Mouse (Mus musculus) spleen, postnatal 4 days (tissue): ENCODE measurements at regions not wholly inside any gene's neighbourhood (a gene's known extent, or its start where the extent isn't known, plus 50 kb on each side); places are given as distances from the start of the nearest gene placed in this dataset.

ENCODE experiments used
- DNase-seq, 2 experiments: peaks; one replicate each; pipeline ENCODE4 v3.0.0; 2022; ENCODE audit warnings: low spot score in 2 of 2

DNA sequence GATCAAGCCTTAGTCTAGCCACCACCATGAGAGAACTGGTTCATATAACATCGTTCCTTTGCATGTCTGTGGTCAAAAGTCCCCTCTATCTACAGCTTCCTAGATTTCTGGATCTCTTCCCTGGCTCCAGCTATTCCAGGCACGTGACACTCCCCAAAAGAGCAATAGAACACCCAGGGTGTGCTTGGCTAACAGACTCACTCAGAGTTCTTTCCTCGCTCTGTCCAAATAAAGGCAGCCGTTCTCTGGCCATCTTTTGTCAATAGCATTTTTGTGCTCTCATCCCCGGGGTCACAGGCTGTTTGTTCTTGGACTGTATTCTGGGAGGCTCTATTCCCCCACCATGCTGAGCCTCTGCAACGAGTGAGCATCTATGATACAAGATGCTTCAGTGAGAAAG is 87.3 kb upstream of the Nckap5 start:
- no peak for DNase-seq

DNA sequence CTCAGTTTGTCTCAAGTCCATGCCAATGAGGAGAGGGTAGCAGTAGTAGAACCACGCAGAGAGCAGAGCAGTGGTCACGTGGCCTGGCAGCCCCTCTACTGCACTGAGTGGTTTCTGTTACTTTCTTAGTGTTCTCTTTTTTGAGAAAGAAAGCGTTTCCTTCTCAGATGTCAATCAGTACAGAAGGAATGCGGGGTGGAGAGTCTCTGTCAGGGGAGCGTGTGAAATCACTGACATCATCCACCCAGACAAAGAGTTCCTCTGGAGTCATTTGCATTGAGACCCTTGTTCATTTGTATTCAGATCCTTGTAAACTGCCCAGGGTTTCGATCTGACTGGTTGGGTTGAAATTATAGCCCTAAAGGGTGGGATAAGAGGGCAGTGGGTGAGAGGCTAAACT is 85.8 kb upstream of the Nckap5 start:
- DNase-seq: no peak

DNA sequence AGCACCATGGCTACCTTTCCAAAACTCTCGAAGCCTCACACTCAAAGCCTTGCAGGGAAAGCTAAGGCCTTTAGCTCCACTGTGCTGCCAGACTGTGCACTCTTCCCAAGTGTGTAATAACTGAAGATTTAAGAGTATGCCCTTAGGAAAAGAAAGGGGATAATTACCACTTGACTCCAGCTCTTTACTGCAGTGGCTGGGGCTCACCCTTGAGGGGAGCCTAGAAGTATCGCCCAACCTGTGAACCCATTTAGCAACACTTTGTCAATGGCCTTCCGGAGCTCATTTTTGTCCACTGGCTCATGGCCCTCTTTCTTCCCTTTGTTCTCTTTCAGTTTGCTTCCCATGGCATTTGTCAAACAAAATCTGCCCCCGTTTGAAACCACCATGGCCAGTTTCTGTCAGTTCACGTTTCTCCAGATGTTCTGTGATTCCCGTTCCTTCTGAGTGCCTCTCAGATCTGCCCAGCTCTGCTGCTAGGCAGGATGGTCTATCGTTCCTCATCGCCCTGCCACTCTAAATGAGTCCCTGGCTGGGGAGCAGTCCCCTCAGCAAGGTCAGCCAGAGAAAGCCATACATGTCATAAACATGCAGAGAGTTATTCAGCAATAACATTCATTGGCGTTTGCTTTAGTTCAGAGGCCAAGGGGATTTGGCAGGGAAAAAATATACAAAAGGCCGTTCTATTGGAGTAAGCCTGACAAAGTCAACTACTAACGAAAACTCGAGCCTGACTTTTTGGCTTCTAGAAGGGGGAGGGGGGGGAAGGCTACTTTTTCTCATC is 80.9 kb upstream of the Nckap5 start:
- DNase-seq: no peak

DNA sequence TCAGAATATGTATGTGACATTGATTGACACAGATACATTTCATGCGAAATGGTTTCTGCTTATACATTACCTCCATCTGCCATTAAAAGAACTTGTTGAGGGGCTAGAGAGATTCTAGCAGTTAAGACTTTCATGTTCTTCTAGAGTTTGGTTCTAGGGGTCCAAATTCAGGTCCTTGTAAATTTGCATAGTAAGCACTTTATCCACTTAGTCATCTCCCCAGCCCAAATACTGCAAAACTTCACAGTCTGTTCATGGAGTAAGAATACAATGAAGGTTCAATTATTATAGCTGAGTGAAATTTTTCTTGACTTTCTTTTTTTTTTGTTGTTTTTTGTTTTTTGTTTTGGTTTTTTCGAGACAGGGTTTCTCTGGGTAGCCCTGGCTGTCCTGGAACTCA is 76.8 kb upstream of the Nckap5 start:
- no peak for DNase-seq

DNA sequence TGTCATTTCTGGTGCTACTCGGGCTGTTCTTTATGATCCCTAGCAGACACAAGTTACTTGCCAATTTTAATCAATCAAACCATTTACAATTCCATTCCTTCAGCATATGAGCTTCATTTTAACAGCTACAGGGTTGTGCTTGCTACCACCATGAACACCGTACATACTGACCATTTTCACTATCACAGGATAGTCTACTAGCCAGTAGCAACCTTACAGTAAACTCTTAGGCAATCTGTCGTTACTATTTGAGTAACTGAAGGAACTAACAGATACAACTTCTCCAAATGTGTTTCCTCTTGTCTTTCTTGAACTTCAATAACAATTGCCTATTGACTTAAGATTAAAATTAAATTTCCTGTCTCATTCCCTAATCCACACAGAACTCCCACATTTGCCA is 67.9 kb upstream of the Nckap5 start:
- DNase-seq: no peak

DNA sequence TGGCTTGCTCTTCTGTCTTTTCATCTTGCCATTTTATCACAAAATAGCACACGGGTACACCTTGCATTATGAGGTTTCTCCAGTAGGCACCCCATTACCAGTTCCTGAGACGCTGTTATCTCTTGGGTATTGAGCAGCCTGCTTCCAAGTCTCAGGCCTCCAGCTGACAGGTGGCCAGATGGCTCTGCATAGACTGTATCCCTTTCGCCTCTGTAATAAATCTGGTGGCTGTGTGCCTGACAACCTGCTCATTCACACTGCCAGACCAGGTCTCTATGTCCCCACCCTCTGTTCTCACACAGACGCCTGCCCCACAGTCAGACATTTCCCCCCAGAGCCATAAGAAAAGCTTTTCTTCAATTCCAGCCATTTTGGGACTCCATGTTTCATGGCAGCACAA is 66.3 kb upstream of the Nckap5 start:
- no peak for DNase-seq

DNA sequence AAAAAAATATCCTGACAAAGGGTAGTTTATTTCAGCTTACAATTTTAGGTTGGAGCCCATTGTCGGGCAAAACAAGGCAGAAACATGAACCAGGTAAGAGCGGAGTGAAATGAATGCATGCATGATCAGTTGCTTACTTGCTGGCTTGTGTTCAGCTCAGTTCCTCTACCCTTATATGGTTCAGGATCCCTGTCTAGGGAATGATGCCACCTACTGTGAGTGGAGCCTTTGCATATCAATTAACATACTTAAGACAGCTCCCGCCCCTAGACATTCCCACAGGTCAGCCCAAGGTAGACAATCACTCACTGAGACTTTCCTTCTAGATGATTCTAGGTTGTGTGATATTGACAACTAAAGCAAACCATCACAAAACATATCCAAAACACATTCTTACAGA is 50.2 kb upstream of the Nckap5 start:
- no peak for DNase-seq
